Mouse (Mus musculus) thymus, adult 2 months (tissue): ENCODE measurements at regions not wholly inside any gene's neighbourhood (a gene's known extent, or its start where the extent isn't known, plus 50 kb on each side); places are given as distances from the start of the nearest gene placed in this dataset.

Source experiments
- CTCF ChIP-seq: fragments of 200-500 bp; IDR thresholded peaks from 2 replicates; pipeline ENCODE4 v1.5.1; 2012; ENCODE audit warnings: mild to moderate bottlenecking, control low read depth, low read length, moderate library complexity, borderline replicate concordance; ENCODE audit not compliant: control insufficient read depth, poor library complexity, insufficient read depth; ENCODE audit errors: extremely low read depth
- POLR2A ChIP-seq: fragments of 200-500 bp; IDR thresholded peaks from 2 replicates; pipeline ENCODE4 v1.6.1; 2012; ENCODE audit warnings: mild to moderate bottlenecking, low read length, control low read depth, moderate library complexity; ENCODE audit not compliant: control insufficient read depth, poor library complexity, insufficient read depth; ENCODE audit errors: extremely low read depth

- TF ChIP-seq CTCF (no peak), POLR2A (no peak)
Observed at GRCm38 (mm10) chr12:106504285-106504684, 494.3 kb downstream of the Vrk1 start.
